Mouse (Mus musculus): Measurements from ENCODE around the gene Mef2d.

Mef2d gene

DNA sequence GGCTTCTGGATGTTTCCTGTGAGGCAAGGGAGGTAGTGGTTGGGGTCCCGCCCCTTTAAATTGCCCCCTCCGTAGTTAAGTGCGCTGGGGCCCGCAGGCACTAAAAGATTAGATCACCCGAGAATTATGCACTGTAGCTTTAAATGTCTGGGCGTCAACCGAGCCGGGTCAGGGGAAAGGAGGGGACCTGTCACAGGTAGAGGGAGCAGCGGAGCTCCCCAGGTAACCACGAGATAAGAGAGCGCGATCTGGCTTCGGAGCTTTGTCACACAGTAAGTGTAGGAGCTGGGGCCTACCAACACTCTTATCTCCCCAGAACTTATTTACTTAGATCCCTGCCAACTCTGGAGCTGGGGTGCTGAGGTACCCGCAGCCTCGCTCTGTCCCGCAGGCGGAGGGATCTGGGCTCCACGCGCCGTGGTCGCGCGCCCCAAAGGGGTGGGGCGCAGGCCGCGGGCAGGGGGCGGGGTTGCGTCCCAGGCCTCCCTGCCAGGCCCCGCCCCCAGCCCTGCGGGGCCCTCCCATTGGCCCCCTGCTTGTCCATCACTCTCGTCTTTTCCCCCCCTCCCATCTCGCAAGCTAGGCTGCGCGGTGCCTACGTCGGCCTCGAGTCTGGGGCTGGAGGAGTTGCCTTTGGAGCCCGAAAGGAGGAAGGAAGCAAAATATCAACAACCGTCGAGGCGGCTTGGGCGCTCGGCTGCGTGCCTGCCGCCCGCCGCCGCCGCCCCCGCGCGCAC, at the start of gene Mef2d:
Gene Mef2d, plus strand, starts transcription at position 586 of the 737 bp plus-strand sequence.
- peak; percentile 91 to 96 for DNase-seq

GRCm38 (mm10) chr3:88094126-88094525, 48.0 kb upstream of the Mef2d start:
- no peak for DNase-seq

- no peak for DNase-seq
Observed at GRCm38 (mm10) chr3:88097666-88098065, 44.5 kb upstream of the Mef2d start.

DNA sequence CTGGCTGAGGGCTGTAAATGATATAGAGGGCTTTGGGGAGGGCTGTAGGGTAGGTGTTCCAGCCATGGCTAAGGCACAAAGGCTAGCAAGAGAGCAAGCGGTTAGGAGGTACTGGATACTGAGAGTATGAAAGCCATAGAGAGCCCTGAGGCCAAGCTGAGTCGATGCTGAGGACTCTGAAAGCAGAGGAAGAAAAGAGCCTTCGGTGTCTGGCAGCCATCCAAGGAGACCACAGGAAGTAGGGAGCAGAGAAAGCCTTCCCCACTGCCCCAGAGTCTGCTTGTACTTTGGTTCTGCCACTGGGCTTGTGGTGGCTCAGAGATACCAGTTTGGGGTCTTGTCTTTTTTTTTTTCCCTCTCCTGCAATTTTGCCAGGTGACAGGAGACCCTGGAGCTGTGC, 41.9 kb upstream of the Mef2d start:
- DNase-seq: no peak

DNA sequence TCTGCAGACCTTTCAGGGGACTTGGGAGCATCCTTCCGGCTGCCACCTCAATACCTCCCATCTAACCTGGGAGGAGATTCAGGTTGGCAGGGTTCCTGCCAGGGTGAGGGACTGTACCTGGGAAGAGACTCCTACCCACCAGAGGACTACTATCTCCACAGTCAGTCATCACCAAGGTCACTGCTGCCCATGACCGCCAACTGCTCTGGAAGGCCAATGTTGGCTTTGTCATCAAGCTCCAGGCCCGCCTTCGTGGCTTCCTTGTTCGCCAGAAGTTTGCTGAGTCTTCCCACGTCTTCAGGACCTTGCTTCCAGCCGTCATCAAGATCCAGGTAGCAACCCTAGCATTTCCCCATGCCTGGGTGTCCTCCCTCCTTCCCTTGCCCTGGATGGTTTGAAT, 40.4 kb upstream of the Mef2d start:
- DNase-seq: no peak

DNA sequence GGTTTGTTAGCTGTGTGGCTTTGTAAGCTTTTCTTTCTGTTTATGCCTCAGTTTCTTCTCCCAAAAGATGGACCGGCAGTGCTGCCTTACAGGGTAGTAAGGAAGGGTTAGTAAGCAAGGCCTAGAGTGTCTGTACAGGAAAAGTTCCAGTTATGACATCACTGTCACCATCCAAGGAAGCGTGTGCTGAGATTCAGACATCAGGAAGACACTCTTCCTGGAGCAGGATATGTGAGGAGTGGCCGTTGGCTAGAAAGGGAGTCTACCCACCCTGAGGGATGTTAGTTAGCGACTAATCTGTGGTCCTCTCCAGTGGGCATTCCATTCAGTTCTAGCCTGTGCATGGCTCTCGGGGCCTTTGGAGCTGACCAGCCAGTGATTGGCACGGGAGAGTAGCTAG, 40.0 kb upstream of the Mef2d start:
- no peak for DNase-seq

DNA sequence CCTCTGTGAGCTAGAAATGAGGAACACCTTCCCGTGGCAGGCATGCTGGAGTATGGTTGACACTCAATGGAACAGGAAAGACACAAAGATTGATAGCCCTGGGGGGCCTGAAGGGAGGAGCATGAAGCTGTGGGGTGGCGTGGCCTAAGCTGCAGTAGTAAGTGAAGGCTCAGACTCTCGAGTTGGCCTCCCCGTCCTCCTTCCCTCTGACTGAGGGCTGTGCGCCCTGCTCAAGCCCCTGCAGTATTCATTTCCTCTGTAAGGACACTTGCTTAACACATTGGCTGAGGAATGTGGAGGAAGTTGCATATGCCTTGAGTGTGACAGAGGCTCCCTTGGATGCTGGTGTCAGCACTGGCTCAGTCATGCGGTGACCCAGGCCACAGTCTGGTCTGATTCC, 39.6 kb upstream of the Mef2d start:
- DNase-seq: no peak

DNA sequence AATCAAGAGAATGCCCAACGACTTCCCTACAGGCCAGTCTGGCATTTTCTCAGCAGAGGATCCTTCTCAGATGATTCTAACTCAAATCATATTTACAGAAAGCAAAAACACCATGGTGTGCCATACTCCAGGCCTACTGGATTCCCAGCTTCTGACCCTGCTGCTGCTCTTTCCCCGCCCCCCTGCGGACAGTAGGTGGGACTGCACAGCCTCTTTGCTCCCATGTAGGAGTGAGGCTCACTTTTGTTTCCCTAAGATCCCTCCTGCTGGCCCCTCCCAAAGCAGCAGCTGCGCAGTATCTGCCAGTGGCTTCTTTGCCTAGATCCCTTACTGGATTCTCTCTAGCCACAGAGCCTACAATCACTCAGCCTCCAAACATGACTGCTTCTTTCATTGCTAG, 36.0 kb upstream of the Mef2d start:
- DNase-seq: no peak

- no peak for DNase-seq
Observed at GRCm38 (mm10) chr3:88109126-88109525, 33.0 kb upstream of the Mef2d start.

DNA sequence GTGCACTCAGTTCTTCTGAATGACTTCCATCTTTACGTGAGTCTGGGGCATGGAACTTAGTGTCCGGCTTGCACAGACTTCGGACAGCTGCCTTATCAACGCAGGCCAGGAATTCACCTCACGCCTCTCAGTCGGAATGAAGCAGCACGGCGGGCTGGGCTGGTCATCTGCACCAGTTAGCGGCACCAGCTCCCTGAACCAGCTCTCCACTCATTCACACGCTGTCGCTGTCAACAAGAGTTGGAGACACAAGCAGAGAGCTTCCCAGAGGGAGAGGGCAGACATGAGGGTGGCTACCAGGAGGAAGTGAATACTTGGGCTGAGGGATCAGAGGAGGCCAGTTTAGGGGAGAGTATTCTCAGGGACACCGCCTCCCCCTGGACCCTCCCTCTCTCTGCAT, 27.8 kb upstream of the Mef2d start:
- DNase-seq: no peak

- DNase-seq: no peak
Observed at GRCm38 (mm10) chr3:88120117-88120651, 22.0 kb upstream of the Mef2d start.

- DNase-seq: no peak
Observed at GRCm38 (mm10) chr3:88121164-88122131, 20.7 kb upstream of the Mef2d start.

- no peak for DNase-seq
Observed at GRCm38 (mm10) chr3:88125195-88125594, 17.0 kb upstream of the Mef2d start.

GRCm38 (mm10) chr3:88126181-88126580, 16.0 kb upstream of the Mef2d start:
- DNase-seq: no peak

- no peak for DNase-seq
Observed at GRCm38 (mm10) chr3:88127636-88128035, 14.5 kb upstream of the Mef2d start.

DNA sequence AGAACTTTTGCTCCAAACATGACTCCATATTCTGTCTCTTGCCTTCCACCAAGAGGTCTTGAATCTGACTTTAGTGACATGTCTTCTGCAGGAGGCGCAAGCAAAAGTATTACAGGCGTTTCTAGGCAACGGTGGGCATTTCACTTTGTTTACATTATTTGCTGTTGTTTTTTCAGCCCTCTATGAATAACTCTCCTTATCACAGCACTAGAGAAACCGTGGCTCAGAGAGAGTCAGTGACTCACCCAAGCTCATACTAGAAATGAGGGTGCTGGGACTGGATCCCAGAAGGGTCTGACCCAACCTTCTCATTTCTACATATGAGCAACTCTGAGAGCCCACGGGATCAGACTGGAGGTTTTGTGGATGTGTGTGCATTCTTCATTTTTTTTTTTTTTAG, 14.1 kb upstream of the Mef2d start:
- DNase-seq: no peak

GRCm38 (mm10) chr3:88129006-88129405, 13.2 kb upstream of the Mef2d start:
- DNase-seq: no peak

DNA sequence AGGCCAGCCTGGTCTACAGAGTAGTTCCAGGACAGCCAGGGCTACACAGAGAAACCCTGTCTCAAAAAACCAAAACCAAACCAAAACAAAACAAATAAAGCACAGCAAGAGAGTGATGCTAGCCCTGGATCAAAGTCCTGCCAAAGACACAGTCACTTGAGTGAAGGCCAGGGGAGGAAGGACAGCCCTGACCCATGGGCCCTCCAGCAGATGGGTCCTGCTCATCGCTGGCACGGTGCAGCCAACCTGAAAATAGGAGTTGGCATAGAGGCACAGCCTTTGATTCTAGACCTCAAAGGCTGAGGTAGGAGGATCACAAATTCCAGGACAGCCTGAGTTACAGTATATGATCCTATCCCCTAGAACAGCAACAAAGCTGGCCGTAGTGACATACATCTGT, 11.1 kb upstream of the Mef2d start:
- DNase-seq: peak; percentile 61 to 69

GRCm38 (mm10) chr3:88132492-88132891, 9.7 kb upstream of the Mef2d start:
- DNase-seq: no peak

DNA sequence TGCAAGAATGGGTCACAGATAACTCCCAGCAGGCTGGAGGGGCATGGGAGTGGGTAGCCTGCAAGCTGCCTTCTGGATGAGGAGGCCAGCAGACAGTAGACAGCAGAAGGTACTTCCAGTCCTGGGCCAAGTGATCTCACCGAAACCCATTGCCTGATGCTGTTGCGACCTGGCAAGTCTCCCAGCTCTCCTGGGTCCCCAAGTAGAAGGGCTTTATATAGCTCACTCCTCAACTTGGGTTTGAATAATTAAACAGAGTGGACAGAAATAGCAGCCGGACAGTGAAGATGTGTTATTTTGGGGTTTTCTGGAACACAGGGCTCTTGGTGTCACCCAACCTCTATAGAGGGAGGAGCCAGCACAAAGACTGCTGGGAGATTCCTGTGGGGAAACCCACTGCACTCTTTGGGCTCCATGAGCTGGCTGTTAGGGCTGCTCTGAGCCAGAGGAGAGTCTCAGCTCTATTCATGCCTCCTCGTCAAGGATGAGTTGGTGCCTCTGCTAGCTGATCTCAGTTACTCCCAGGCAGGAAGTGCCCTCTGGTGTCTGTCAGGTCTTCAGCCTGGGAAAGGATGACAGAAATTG, 8.9 kb upstream of the Mef2d start:
- peak; percentile 85 to 87 for DNase-seq

DNA sequence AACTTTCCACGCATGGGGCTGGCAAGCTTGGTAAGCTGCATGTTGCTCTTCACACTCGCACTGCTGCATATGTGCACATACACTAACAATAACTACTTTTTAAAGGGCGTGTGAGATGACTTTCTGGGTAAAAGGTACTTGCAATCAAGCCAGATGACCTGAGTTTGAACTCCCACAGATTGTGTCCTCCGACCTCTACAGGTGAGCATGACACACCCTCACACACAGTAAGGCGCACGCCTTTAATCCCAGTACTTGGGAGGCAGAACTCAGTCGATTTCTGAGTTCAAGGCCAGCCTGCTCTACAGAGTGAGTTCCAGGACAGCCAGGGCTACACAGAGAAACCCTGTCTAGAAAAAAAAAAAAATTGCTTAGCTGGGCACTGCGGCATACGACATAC, 5.8 kb upstream of the Mef2d start:
- no peak for DNase-seq

DNA sequence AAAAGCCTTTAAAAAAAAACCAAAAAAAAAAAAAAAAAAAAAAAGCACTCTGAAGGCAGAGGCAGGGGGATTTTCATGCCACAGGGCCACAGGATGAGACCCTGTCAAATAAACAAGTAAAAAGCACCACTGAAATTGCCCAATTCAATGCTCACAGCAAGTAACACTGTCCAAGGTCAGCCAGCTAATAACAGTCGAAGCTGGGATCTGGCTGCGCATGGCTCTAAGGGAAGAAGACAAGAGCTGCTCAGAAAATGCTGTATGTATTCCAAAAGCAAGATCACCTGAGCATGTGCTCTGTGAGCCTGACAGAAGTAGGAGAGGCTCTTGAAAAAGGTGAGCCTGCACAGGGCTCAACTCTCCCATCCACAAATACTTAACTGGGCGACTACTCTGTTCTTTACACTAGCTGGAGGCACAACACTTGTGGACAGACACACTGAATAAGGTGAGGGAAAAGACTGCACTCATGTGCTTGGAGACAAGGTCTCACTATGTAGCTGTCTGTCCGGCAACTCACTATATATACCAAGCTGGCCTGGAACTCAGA, 5.2 kb upstream of the Mef2d start:
- DNase-seq: peak in 1 of 2 experiments; percentile 23

DNA sequence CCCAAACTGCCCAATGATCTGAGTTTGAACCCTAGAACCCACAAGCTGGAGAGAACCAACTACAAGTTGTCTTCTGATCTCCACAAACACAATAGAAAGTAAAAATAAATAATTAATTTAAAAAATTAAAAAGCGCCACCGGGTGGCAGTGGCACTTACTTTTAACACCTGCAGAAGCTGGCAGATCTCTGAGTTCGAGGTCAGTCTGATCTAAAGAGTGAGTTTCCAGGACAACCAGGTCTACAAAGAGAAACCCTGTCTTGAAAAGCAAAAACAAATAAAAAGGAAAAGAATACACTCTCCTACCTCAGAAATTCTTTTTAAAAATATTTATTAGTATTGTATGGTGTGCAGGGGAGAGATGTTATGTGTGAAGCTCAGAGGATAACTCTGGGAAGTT, 4.4 kb upstream of the Mef2d start:
- DNase-seq: peak in 1 of 2 experiments; percentile 16
